Comparison of ENCODE assay signal across 28 mouse cellular contexts in genomic region chr15:22980136-22980535, GRCm38 (mm10).
A peak's percentile ranks its signal among the peaks of the same experiment; 100 is the strongest.
DNase-seq lines count a peak whose midpoint lies in the region; ATAC-seq and TF ChIP-seq lines count a peak whose summit lies in the region.
"Had no signal": no experiment of that assay in that cellular context is flagged by ENCODE, and none has a peak within 500 bp of the region (broad histone marks: within the 10 kb centered on the region; RNA-seq: fewer than 3 reads in every experiment).

No protein-coding gene starts in this region.

- TF ChIP-seq POLR2A in myocyte (IDR thresholded peaks at IDR 0.05; ENCODE audit: insufficient read length, low read depth), result no peak

- peak overlapping the region; percentile 51; the same call in 1 of the 2 replicates for H3K27ac ChIP-seq in layer of hippocampus, adult 2 months
- no peak overlapping the region for H3K27ac ChIP-seq in midbrain, embryonic 11.5 days (ENCODE audit: low read depth, low read length)
- H3K27ac ChIP-seq: embryonic facial prominence, embryonic 13.5 days; embryonic facial prominence, embryonic 15.5 days; forebrain, embryonic 10.5 days; forebrain, embryonic 12.5 days had no signal

- H3K9ac ChIP-seq in midbrain, embryonic 11.5 days (ENCODE audit: low read length), result no peak overlapping the region
- H3K9ac ChIP-seq: embryonic facial prominence, embryonic 13.5 days; embryonic facial prominence, embryonic 15.5 days; forebrain, embryonic 12.5 days had no signal

- no peaks in the 10 kb centered on the region for H3K36me3 ChIP-seq in myocyte (ENCODE audit: control insufficient read depth, insufficient read depth)
- no peaks in the 10 kb centered on the region for H3K36me3 ChIP-seq in midbrain, embryonic 11.5 days (ENCODE audit: control insufficient read depth, insufficient read depth, low read length)
- H3K36me3 ChIP-seq: embryonic facial prominence, embryonic 13.5 days; embryonic facial prominence, embryonic 15.5 days; forebrain, embryonic 10.5 days; forebrain, embryonic 12.5 days; G1E had no signal

- no peak for DNase-seq in layer of hippocampus, adult 2 months (ENCODE audit: low spot score in 2 of 2)
- no peak for DNase-seq in layer of hippocampus, postnatal 14 days (ENCODE audit: low spot score in 2 of 2)
- peak; percentile 82 for DNase-seq in 3T3-L1 (ENCODE audit: low read depth, low spot score)
- DNase-seq in NIH3T3 (ENCODE audit: low read depth), result peak; percentile 49
- DNase-seq in midbrain, embryonic 11.5 days (ENCODE audit: low spot score, missing footprints), result no peak
- DNase-seq in c-Kit-positive CD71-positive TER-119-positive erythroid progenitor cells, embryonic 14.5 days (ENCODE audit: low spot score), result no peak
- DNase-seq: adrenal gland, adult 2 months; adrenal gland, postnatal 10 days; adrenal gland, postnatal 25 days; B cell, adult 2 months; cerebellum, adult 11 months; cerebellum, adult 18-20 months; cerebellum, adult 8-10 months; cerebellum, adult 9-11 months; cerebellum, postnatal 14 days; cerebellum, postnatal 36 days; embryo, embryonic 11 days had no signal

- no peaks in the 10 kb centered on the region for H3K4me1 ChIP-seq in midbrain, embryonic 11.5 days (ENCODE audit: control insufficient read depth, insufficient read depth, low read length)
- H3K4me1 ChIP-seq: embryonic facial prominence, embryonic 13.5 days; embryonic facial prominence, embryonic 15.5 days; forebrain, embryonic 10.5 days; forebrain, embryonic 12.5 days had no signal

- H3K9me3 ChIP-seq in midbrain, embryonic 11.5 days (ENCODE audit: control insufficient read depth, low read length), result no peaks in the 10 kb centered on the region
- H3K9me3 ChIP-seq: embryonic facial prominence, embryonic 13.5 days; embryonic facial prominence, embryonic 15.5 days; forebrain, embryonic 10.5 days; forebrain, embryonic 12.5 days; G1E had no signal

- H3K4me2 ChIP-seq in myocyte (ENCODE audit: low read depth), result peak overlapping the region; percentile 37
- no peak overlapping the region for H3K4me2 ChIP-seq in midbrain, embryonic 11.5 days
- H3K4me2 ChIP-seq: embryonic facial prominence, embryonic 13.5 days; embryonic facial prominence, embryonic 15.5 days; forebrain, embryonic 12.5 days had no signal

- no peaks in the 10 kb centered on the region for H3K27me3 ChIP-seq in myocyte (ENCODE audit: control insufficient read depth, insufficient read depth, insufficient read length)
- H3K27me3 ChIP-seq in midbrain, embryonic 11.5 days (ENCODE audit: control insufficient read depth, insufficient read depth, low read length), result no peaks in the 10 kb centered on the region
- H3K27me3 ChIP-seq: CH12.LX; embryonic facial prominence, embryonic 13.5 days; embryonic facial prominence, embryonic 15.5 days; forebrain, embryonic 12.5 days had no signal

- H3ac ChIP-seq in myocyte (ENCODE audit: control insufficient read depth, insufficient read length), result no peak overlapping the region

- TF ChIP-seq CTCF in layer of hippocampus, adult 2 months (conservative IDR thresholded peaks at IDR 0.05), result no peak

- no peaks in the 10 kb centered on the region for H3K79me2 ChIP-seq in myocyte (ENCODE audit: control insufficient read depth, insufficient read depth)

- ATAC-seq in midbrain, embryonic 11.5 days (ENCODE audit: low FRiP score), result no peak
- ATAC-seq: CD4-positive, CD25-positive, alpha-beta regulatory T cell, adult 4 months; forebrain, embryonic 14.5 days; forebrain, embryonic 16.5 days had no signal

- H3K4me3 ChIP-seq in layer of hippocampus, adult 2 months, result no peak overlapping the region
- no peak overlapping the region for H3K4me3 ChIP-seq in myocyte
- H3K4me3 ChIP-seq in midbrain, embryonic 11.5 days (ENCODE audit: low read depth, low read length), result no peak overlapping the region
- H3K4me3 ChIP-seq: embryonic facial prominence, embryonic 13.5 days; embryonic facial prominence, embryonic 15.5 days; erythroblast, embryonic 14.5 days; forebrain, embryonic 10.5 days; forebrain, embryonic 12.5 days had no signal

- WGBS in midbrain, embryonic 11.5 days, result 88% methylated on average over 5 of the region's 5 CpGs

TF ChIP-seq in myocyte, 11 proteins besides CTCF, POLR2A, EP300 and RAD21:
- TF ChIP-seq SRF (IDR thresholded peaks at IDR 0.05; ENCODE audit: control insufficient read depth, insufficient read length, low read depth) (no peak), CEBPB (IDR thresholded peaks at IDR 0.05; ENCODE audit: insufficient read depth, poor library complexity, severe bottlenecking) (0 out of 2 replicates have a peak, but pooled peaks have one; percentile 56)

Comparison
In these comparisons a context has a peak if more than half of its experiments do, and no peak if none do; other contexts are left out.
1. DNase-seq: peak in 3T3-L1 (single experiment) and NIH3T3 (single experiment); none in layer of hippocampus, adult 2 months (0 of 2), layer of hippocampus, postnatal 14 days (0 of 2), midbrain, embryonic 11.5 days (single experiment) and c-Kit-positive CD71-positive TER-119-positive erythroid progenitor cells, embryonic 14.5 days (single experiment).